Mouse (Mus musculus): Measurements from ENCODE around the gene Gatc.

Gatc gene

GRCm38 (mm10) chr5:115340007-115340406, 971 bp downstream of the Gatc start:
- intact Hi-C loops (cut with DNase I): loop anchor here (2.0 to 5.0 kb wide), 2 partner anchors 13 to 58 kb away; partner anchors contain the start of gene Srsf9

GRCm38 (mm10) chr5:115333626-115334025, 7.4 kb downstream of the Gatc start:
- intact Hi-C loops (cut with DNase I): no loop called here

GRCm38 (mm10) chr5:115330955-115331354, 10.0 kb downstream of the Gatc start:
- intact Hi-C loops (cut with DNase I): no loop called here

DNA sequence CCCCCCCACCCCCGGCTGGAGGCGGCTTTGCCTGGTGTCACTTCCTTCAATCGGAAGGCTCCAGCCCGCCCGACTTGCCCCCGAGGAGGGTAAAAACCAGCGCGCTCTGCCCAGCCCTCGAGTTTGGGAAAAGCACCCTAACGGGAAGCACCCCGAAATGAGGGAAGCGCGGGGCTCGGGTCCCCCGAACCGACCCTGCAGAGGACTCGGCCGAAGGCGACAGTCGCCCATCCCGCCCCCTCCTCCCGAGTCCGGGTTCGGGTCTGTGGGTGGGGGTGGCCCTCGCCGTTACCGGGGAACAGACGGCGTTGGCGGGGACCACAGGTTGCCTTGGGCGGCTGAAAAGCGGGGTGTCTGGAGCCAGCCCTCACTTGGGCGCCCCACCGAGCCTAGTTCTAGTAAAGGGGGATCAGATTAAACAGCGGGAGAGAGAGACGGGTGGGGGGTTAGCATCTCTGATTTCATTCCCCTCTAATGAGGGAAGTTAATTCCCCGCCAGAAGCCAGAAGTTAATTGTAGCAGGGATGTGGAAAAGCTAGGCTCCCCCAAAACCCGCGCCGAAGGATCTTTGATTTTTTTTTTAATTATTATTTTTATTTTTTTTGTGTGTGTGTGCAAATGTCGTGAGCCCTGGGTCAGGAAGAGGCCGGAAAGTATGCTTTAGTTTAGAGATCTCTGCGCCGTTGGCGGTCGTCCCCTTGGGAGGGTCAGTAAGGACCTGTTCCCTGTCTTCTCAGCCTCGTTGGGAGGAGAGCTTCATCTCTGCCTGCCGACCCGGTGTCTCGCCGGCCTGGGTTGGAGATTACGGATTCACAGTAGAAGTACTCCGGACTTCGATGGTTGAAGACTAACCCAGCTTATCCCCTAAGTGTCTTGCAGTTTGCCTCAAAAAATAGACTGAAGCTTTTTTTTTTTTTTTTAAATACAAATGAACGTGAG, 13.1 kb downstream of the Gatc start:
- intact Hi-C loops (cut with DNase I): loop anchor here (2.0 kb wide), 1 partner anchor 13 kb away; the partner anchor contains the start of genes Gatc and Triap1

DNA sequence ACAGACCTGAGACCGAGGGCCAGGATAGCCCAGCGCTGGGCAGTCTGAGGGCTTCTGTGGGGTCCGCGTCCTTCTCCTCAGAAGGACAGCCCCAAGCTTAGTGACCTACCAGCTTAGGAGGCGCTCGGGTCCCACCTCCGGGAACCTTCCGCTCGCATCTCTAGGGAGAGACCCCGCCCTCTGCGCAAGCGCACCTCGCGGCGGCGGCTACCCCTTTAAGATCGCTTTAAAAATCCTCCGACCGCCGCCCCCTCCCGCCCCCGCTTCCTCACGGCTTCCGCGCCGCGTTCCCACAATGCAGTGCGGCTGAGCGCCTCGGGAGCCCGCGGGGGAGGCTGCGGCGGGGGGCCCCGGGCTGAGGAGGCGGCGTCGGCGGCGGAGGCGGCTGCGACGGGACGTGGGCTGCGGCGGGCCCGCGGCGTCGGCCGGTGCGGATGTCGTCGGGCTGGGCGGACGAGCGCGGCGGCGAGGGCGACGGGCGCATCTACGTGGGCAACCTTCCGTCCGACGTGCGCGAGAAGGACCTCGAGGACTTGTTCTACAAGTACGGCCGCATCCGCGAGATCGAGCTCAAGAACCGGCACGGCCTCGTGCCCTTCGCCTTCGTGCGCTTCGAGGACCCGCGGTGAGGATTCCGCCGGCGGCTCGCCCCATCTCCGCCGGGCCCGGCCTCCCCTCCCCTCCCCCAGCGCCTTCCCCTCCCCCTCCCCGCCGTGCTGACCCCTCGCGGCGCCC, 13.9 kb downstream of the Gatc start, which contains the start of gene Srsf9:
Srsf9 (plus strand) TSS at position 303 of the 735 bp plus-strand sequence.
- intact Hi-C loops (cut with DNase I): loop anchor here (2.0 kb wide), 1 partner anchor 14 kb away; the partner anchor contains the start of genes Gatc and Triap1

- intact Hi-C loops (cut with DNase I): loop anchor here (2.0 kb wide), 1 partner anchor 14 kb away; the partner anchor contains the start of genes Gatc and Triap1
Observed at GRCm38 (mm10) chr5:115326256-115326831, 14.6 kb downstream of the Gatc start.

DNA sequence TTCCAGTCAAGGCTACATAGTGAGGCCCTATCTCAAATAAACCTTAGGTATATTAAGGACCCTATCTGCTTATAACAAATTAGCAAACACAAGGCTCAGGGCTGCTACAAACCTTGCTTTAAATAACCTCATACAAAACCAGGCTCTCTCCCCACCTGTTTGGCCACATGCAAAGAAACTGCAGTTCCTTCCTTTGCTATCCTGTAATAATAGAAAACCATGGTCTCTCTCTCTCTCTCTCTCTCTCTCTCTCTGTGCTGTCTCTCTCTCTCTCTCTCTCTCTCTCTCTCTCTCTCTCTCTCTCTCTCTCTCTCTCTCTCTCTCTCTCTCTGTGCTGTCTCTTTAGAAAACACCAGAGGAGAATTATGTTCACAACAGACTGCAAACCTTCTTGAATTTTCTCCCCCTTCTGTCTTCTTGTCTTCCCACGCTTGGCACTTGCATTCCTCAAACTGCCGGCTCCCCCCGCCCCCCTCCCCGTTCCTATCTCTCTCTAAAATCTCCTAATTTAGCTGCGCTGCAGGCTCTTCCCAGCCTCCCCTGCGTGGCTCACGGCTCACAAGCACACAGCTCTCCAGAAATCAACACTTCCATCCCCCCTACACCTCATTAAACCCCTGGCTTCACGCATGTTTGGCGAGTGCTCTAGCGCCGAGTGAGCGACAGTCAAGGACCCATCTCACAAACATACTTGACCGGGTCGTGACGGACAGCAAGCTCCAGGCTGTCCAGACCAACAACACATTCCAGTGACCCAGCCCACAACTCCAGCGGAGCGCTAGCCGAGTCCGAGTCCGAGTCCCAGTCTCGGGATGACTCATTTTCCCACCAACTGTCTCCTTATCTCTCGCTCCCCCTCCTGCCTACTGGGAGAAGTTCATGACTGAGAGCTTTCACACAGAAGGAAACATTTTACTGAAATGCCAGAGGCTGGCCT, 21.7 kb downstream of the Gatc start:
- intact Hi-C loops (cut with DNase I): no loop called here

GRCm38 (mm10) chr5:115317645-115318328, 23.2 kb downstream of the Gatc start:
- intact Hi-C loops (cut with DNase I): no loop called here

GRCm38 (mm10) chr5:115316968-115317644, 23.9 kb downstream of the Gatc start:
- intact Hi-C loops (cut with DNase I): no loop called here

DNA sequence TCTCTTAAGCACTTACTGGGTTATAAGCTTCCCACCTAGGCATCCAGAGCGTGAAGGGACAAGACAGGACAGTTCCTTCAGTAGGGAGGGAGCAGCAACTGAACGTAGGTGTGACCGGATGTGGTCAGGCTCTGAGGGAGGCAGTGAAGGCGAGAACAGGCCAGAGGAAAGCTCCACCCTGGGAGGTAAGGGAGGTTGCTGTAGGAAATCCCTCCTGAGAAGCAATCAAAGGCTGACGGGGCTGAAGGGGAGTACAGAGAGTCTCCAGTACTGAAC, 27.4 kb downstream of the Gatc start:
- intact Hi-C loops (cut with DNase I): no loop called here

- intact Hi-C loops (cut with DNase I): no loop called here
Observed at GRCm38 (mm10) chr5:115312816-115313667, 27.9 kb downstream of the Gatc start.

DNA sequence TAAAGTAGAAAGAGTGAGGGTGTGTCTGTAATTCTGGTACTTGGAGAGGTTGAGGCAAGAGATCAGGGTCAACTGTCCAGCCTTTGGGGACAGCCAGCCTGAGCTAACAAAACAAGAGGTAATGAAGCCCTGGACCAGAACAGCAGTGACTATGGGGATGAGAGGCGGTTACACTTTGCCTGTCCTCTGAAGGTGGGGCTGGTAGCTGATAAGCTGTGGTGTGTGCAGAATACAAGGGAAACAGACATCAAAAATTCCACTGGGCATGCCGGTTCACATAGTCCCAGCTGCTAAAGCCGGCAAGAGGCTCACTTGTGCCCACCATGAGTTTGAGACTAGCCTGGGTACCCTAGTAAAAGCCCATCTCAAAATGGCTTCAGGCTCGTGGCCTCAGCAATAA, 28.6 kb downstream of the Gatc start:
- intact Hi-C loops (cut with DNase I): no loop called here

DNA sequence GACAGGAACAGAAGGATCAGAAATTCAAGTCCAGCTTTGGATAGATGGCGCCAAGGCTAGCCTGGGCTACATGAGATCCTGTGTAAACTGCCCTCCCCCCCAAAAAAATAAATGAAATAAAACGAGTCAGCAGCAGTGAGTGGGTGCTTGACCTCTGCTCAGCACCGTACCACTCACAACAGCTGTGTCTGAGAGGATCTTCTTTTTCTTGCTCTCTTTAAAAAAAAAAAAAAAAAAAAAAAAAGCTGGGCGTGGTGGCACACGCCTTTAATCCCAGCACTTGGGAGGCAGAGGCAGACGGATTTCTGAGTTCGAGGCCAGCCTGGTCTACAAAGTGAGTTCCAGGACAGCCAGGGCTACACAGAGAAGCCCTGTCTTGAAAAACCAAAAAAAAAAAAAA, 38.8 kb downstream of the Gatc start:
- intact Hi-C loops (cut with DNase I): loop anchor here (5.0 kb wide), 1 partner anchor 35 kb away; no protein-coding TSS in a partner anchor

GRCm38 (mm10) chr5:115301615-115302014, 39.4 kb downstream of the Gatc start:
- intact Hi-C loops (cut with DNase I): loop anchor here (5.0 kb wide), 1 partner anchor 36 kb away; no protein-coding TSS in a partner anchor

- intact Hi-C loops (cut with DNase I): loop anchor here (5.0 kb wide), 1 partner anchor 36 kb away; no protein-coding TSS in a partner anchor
Observed at GRCm38 (mm10) chr5:115300792-115301614, 40.0 kb downstream of the Gatc start, which contains the start of gene Dynll1. Dynll1 (minus strand) TSS chr5:115300999.

- intact Hi-C loops (cut with DNase I): loop anchor here (5.0 kb wide), 1 partner anchor 37 kb away; no protein-coding TSS in a partner anchor
Observed at GRCm38 (mm10) chr5:115300035-115300744, 40.8 kb downstream of the Gatc start.

DNA sequence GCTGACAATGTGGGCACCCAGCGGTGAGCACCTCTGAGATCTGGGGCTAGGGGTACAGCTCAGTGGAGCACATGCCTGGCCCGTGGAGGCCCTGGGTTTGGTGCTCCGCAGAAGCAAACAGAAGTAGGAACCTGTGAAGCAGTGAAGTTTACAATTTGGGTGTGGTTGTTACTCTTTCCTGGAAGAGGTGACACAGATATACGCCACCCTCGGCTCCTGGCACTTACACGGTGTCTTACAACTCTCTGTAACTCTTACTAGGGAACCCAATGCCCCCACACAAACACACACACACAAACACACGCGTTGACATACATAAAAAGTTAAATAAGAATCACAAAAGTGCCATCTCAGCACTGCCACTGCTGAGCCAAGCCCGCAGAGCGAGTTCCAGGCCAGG, 44.6 kb downstream of the Gatc start:
- intact Hi-C loops (cut with DNase I): no loop called here

Measured in adrenal gland (tissue).